Mouse (Mus musculus) MEL (cell line): ENCODE results near the gene Gm20605. TPM values are rescaled to one million over a fixed set of nuclear protein-coding genes. Genes with fewer than 3 reads are reported as not detected.
"Not testable (repeated sequence)": the region's sequence is repeated elsewhere in the genome, so short reads cannot be mapped to it uniquely, and the experiment has no call there.

Experiments used
- DNase-seq: peaks from one replicate; pipeline ENCODE4 v3.0.0; 2011; ENCODE audit warnings: low read depth, low spot score
- H3K27ac ChIP-seq: 2 replicates; pipeline ENCODE4 v1.5.1; 2012; ENCODE audit warnings: low read depth, mild to moderate bottlenecking, control low read depth, low read length, moderate library complexity; ENCODE audit not compliant: control insufficient read depth
- H3K27me3 ChIP-seq, 2 experiments: fragments of 150-350 bp in 1 of 2; sonication (generic) in 1 of 2; 2 replicates each; pipeline ENCODE4 v1.6.1; 2012; ENCODE audit warnings: low read length in 2 of 2, mild to moderate bottlenecking in 2 of 2, improper control_type of control experiment in 1 of 2, moderate library complexity in 1 of 2; ENCODE audit not compliant: insufficient read depth in 2 of 2, control insufficient read depth in 1 of 2
- H3K36me3 ChIP-seq, 2 experiments: 2 replicates each; pipeline ENCODE4 v1.6.1; 2012 to 2014; ENCODE audit warnings: low read length in 2 of 2, improper control_type of control experiment in 1 of 2, inconsistent platforms in 1 of 2, mild to moderate bottlenecking in 1 of 2; ENCODE audit not compliant: insufficient read depth in 2 of 2, control insufficient read depth in 1 of 2
- H3K4me1 ChIP-seq, 2 experiments: fragments of 150-350 bp in 1 of 2; sonication (generic) in 1 of 2; 2 replicates each; pipeline ENCODE4 v1.6.1; 2012; ENCODE audit warnings: low read length in 2 of 2, improper control_type of control experiment in 1 of 2, mild to moderate bottlenecking in 1 of 2; ENCODE audit not compliant: insufficient read depth in 2 of 2, control insufficient read depth in 1 of 2
- H3K4me3 ChIP-seq, 2 experiments: fragments of 150-350 bp in 1 of 2; sonication (generic) in 1 of 2; 2 replicates each; pipeline ENCODE4 v1.5.1; 2012; ENCODE audit warnings: low read depth in 2 of 2, low read length in 2 of 2, mild to moderate bottlenecking in 2 of 2, moderate library complexity in 2 of 2, control low read depth in 1 of 2, improper control_type of control experiment in 1 of 2; ENCODE audit not compliant: control insufficient read depth in 1 of 2, insufficient read depth in 1 of 2
- H3K79me2 ChIP-seq: 2 replicates; pipeline ENCODE4 v1.6.1; 2012; ENCODE audit warnings: mild to moderate bottlenecking, low read length, moderate library complexity; ENCODE audit not compliant: control insufficient read depth, poor library complexity, insufficient read depth
- H3K9ac ChIP-seq: 2 replicates; pipeline ENCODE4 v1.6.1; 2012; ENCODE audit warnings: low read depth, mild to moderate bottlenecking, control low read depth, low read length, moderate library complexity; ENCODE audit not compliant: control insufficient read depth, poor library complexity, severe bottlenecking
- H3K9me3 ChIP-seq: fragments of 150-350 bp; sonication (generic); replicated peaks from 2 replicates; pipeline ENCODE4 v1.6.1; 2012; ENCODE audit warnings: mild to moderate bottlenecking, low read length, improper control_type of control experiment, moderate library complexity; ENCODE audit not compliant: insufficient read depth
- CHD2 ChIP-seq: IDR thresholded peaks from 2 replicates; pipeline ENCODE4 v1.6.1; 2011; ENCODE audit warnings: low read length, improper control_type of control experiment
- CTCF ChIP-seq, 3 experiments: IDR thresholded peaks in 2 of 3; conservative IDR thresholded peaks in 1 of 3; 2 replicates each; pipeline ENCODE4 v1.5.1; 2011 to 2012; ENCODE audit warnings: low read length in 3 of 3, low read depth in 2 of 3, mild to moderate bottlenecking in 2 of 3, improper control_type of control experiment in 1 of 3, inconsistent platforms in 1 of 3, mixed read lengths in 1 of 3, moderate library complexity in 1 of 3; ENCODE audit not compliant: control insufficient read depth in 1 of 3, insufficient read depth in 1 of 3, poor library complexity in 1 of 3, severe bottlenecking in 1 of 3
- E2F4 ChIP-seq: IDR thresholded peaks from 2 replicates; pipeline ENCODE4 v1.6.1; 2011; ENCODE audit warnings: low read depth, low read length, improper control_type of control experiment, borderline replicate concordance
- ELF1 ChIP-seq: IDR thresholded peaks from 2 replicates; pipeline ENCODE4 v1.6.1; 2014; ENCODE audit warnings: low read depth, mild to moderate bottlenecking, inconsistent platforms, low read length, improper control_type of control experiment, moderate library complexity
- EP300 ChIP-seq, 2 experiments: IDR thresholded peaks; 2 replicates each; pipeline ENCODE4 v1.6.1; 2011; ENCODE audit warnings: improper control_type of control experiment in 2 of 2, low read length in 2 of 2, low read depth in 1 of 2, mild to moderate bottlenecking in 1 of 2
- ETS1 ChIP-seq: IDR thresholded peaks from 2 replicates; pipeline ENCODE4 v1.6.1; 2012; ENCODE audit warnings: low read depth, mild to moderate bottlenecking, inconsistent platforms, low read length, improper control_type of control experiment, moderate library complexity
- KAT2A ChIP-seq: conservative IDR thresholded peaks from 2 replicates; pipeline ENCODE4 v1.6.1; 2012; ENCODE audit warnings: low read depth, low read length, improper control_type of control experiment, inconsistent platforms
- MAFK ChIP-seq: IDR thresholded peaks from 2 replicates; pipeline ENCODE4 v1.6.1; 2011; ENCODE audit warnings: low read depth, mild to moderate bottlenecking, low read length, improper control_type of control experiment, borderline replicate concordance
- MAX ChIP-seq: IDR thresholded peaks from 2 replicates; pipeline ENCODE4 v1.6.1; 2011; ENCODE audit warnings: low read length, improper control_type of control experiment
- MEF2A ChIP-seq: IDR thresholded peaks from 2 replicates; pipeline ENCODE4 v1.6.1; 2014; ENCODE audit warnings: low read depth, mild to moderate bottlenecking, inconsistent platforms, low read length, improper control_type of control experiment; ENCODE audit not compliant: poor library complexity, insufficient replicate concordance, severe bottlenecking; ENCODE audit errors: extremely low read depth
- MYC ChIP-seq: IDR thresholded peaks from 2 replicates; pipeline ENCODE4 v1.6.1; 2011; ENCODE audit warnings: low read depth, mild to moderate bottlenecking, low read length, improper control_type of control experiment, moderate library complexity
- POLR2A ChIP-seq, 2 experiments: IDR thresholded peaks; 2 replicates each; pipeline ENCODE4 v1.6.1; 2011 to 2012; ENCODE audit warnings: low read length in 2 of 2, mild to moderate bottlenecking in 2 of 2, control low read depth in 1 of 2, improper control_type of control experiment in 1 of 2, low read depth in 1 of 2, moderate library complexity in 1 of 2; ENCODE audit not compliant: control insufficient read depth in 1 of 2, insufficient read depth in 1 of 2, poor library complexity in 1 of 2
- POLR2AphosphoS2 ChIP-seq: IDR thresholded peaks from 2 replicates; pipeline ENCODE4 v1.6.1; 2011; ENCODE audit warnings: low read length, improper control_type of control experiment
- POLR2AphosphoS5 ChIP-seq: IDR thresholded peaks from 2 replicates; pipeline ENCODE4 v1.6.1; 2012; ENCODE audit warnings: low read depth, borderline replicate concordance, mild to moderate bottlenecking, inconsistent platforms, low read length, moderate library complexity, mixed read lengths
- SMC3 ChIP-seq: IDR thresholded peaks from 2 replicates; pipeline ENCODE4 v1.6.1; 2011; ENCODE audit warnings: low read depth, low read length, improper control_type of control experiment
- USF1 ChIP-seq: IDR thresholded peaks from 2 replicates; pipeline ENCODE4 v1.6.1; 2014; ENCODE audit warnings: low read depth, mild to moderate bottlenecking, inconsistent platforms, low read length, improper control_type of control experiment, moderate library complexity
- USF2 ChIP-seq, 2 experiments: IDR thresholded peaks; 2 replicates each; pipeline ENCODE4 v1.6.1; 2011 to 2012; ENCODE audit warnings: improper control_type of control experiment in 2 of 2, low read length in 2 of 2, borderline replicate concordance in 1 of 2, inconsistent platforms in 1 of 2, low read depth in 1 of 2, mild to moderate bottlenecking in 1 of 2; ENCODE audit not compliant: insufficient read depth in 1 of 2
- ZMIZ1 ChIP-seq: IDR thresholded peaks from 2 replicates; pipeline ENCODE4 v1.6.1; 2012; ENCODE audit warnings: low read depth, mild to moderate bottlenecking, inconsistent platforms, low read length, improper control_type of control experiment, moderate library complexity
- ZNF384 ChIP-seq: IDR thresholded peaks from 2 replicates; pipeline ENCODE4 v1.6.1; 2012; ENCODE audit warnings: low read depth, mild to moderate bottlenecking, inconsistent platforms, low read length, improper control_type of control experiment
- polyA plus RNA-seq, 2 experiments: library from polyadenylated mRNA; stranded (reverse) in 1 of 2; unstranded in 1 of 2; fragments of >175 nt in 1 of 2; fragments of >200 nt in 1 of 2; gene quantifications; 2 replicates each; pipeline versions ENCODE4 v1.2.1 to v1.2.4; 2012; ENCODE audit warnings: low replicate concordance in 2 of 2, low read depth in 1 of 2; ENCODE audit not compliant: insufficient read length in 2 of 2, insufficient read depth in 1 of 2, missing spikeins in 1 of 2
- total RNA-seq: library from RNA; depleted of rRNA; stranded (reverse); fragments of 300-350 nt; gene quantifications from 2 replicates; pipeline ENCODE4 v1.2.3, GENCODE M21; 2012

Gm20605 gene
- total and polyA plus RNA-seq, 3 experiments, result 2.5 to 12.7 TPM; not detected in 1

GRCm38 (mm10) chr5:137613550-137613949 lies 15.4 kb upstream of the Gm20605 start, which contains the start of gene Pcolce:
Gene Pcolce, minus strand, starts transcription at chr5:137613784.
- TF ChIP-seq USF2 (IDR thresholded peaks at IDR 0.05; ENCODE audit: borderline replicate concordance in 1 of 2, insufficient read depth in 1 of 2, low read depth in 1 of 2, low read length in 2 of 2), result no peak
- no peak for TF ChIP-seq MEF2A
- TF ChIP-seq CHD2, result no peak
- TF ChIP-seq MAFK, result no peak
- no peak for TF ChIP-seq EP300 (IDR thresholded peaks at IDR 0.05; ENCODE audit: low read depth in 1 of 2, low read length in 2 of 2)
- TF ChIP-seq POLR2AphosphoS2, result no peak
- no peak for TF ChIP-seq USF1
- TF ChIP-seq CTCF (IDR thresholded peaks at IDR 0.05 in 2 of 3, conservative IDR thresholded peaks at IDR 0.05 in 1 of 3; ENCODE audit: control insufficient read depth in 1 of 3, insufficient read depth in 1 of 3, low read depth in 2 of 3, low read length in 3 of 3, poor library complexity in 1 of 3, severe bottlenecking in 1 of 3), result no peak
- no peak for TF ChIP-seq POLR2A (IDR thresholded peaks at IDR 0.05; ENCODE audit: control insufficient read depth in 1 of 2, insufficient read depth in 1 of 2, low read depth in 1 of 2, low read length in 2 of 2, poor library complexity in 1 of 2)
- TF ChIP-seq KAT2A, result no peak
- TF ChIP-seq E2F4, result no peak
- no peak for TF ChIP-seq MYC
- TF ChIP-seq ELF1, result no peak
- no peak for TF ChIP-seq MAX
- no peak for TF ChIP-seq ETS1
- no peak for TF ChIP-seq POLR2AphosphoS5
- no peak for TF ChIP-seq ZNF384
- no peak for TF ChIP-seq ZMIZ1
- DNase-seq, result no peak
- Histone ChIP-seq H3K9ac (no peak within 1 kb of the TSS), H3K27me3 (no peaks in the 10 kb centered on the region), H3K4me1 (no peaks in the 10 kb centered on the region), H3K79me2 (no peaks in the 10 kb centered on the region), H3K27ac (no peak within 1 kb of the TSS), H3K4me3 (no peak within 1 kb of the TSS), H3K36me3 (no peaks in the 10 kb centered on the region), H3K9me3 (no peaks in the 10 kb centered on the region)

GRCm38 (mm10) chr5:137614921-137615320 lies 14.1 kb upstream of the Gm20605 start:
- TF ChIP-seq SMC3 (peak; percentile 8; the same call in 1 of the 2 replicates), ZNF384 (0 out of 2 replicates have a peak, but pooled peaks have one; percentile 27), CTCF (IDR thresholded peaks at IDR 0.05 in 2 of 3, conservative IDR thresholded peaks at IDR 0.05 in 1 of 3; ENCODE audit: control insufficient read depth in 1 of 3, insufficient read depth in 1 of 3, low read depth in 2 of 3, low read length in 3 of 3, poor library complexity in 1 of 3, severe bottlenecking in 1 of 3) (peak in 2 of 3 experiments; percentile 5 to 32; a peak in 2 of 6 replicates)
- TF ChIP-seq, all 39 proteins: peak for 3; not testable (repeated sequence) for 36
- not testable (repeated sequence) for H3K36me3 ChIP-seq, H3K4me3 ChIP-seq, DNase-seq, H3K27ac ChIP-seq, H3K4me1 ChIP-seq, H3K9me3 ChIP-seq, H3K27me3 ChIP-seq, H3K79me2 ChIP-seq, H3K9ac ChIP-seq
